In genomic region chr2:152764172-152765044, GRCm38 (mm10) we compare ENCODE assay signal across 8 mouse cellular contexts. TPM values are rescaled to one million over a fixed set of nuclear protein-coding genes. Genes with fewer than 3 reads are reported as not detected.
DNase-seq lines count a peak whose midpoint lies in the region; ATAC-seq and TF ChIP-seq lines count a peak whose summit lies in the region.

No protein-coding gene starts in this region.

- 0 out of 2 replicates have a peak, but pooled peaks have one; percentile 2 for TF ChIP-seq CTCF in stomach, postnatal 0 days (IDR thresholded peaks at IDR 0.05; ENCODE audit: low read depth)
- no peak for TF ChIP-seq CTCF in left cerebral cortex, adult 2 months (IDR thresholded peaks at IDR 0.05)

- H3K27ac ChIP-seq in heart, embryonic 14.5 days (replicated peaks in 1 of 2; ENCODE audit: control insufficient read depth in 1 of 2, insufficient read depth in 1 of 2, low read depth in 2 of 2, low read length in 2 of 2), result peak overlapping the region; percentile 36 to 46
- peak overlapping the region; percentile 81 for H3K27ac ChIP-seq in lung, embryonic 16.5 days (ENCODE audit: low read length)
- H3K27ac ChIP-seq in stomach, postnatal 0 days (replicated peaks), result no peak overlapping the region
- no peak overlapping the region for H3K27ac ChIP-seq in left cerebral cortex, adult 2 months

- H3K4me1 ChIP-seq in heart, embryonic 14.5 days (ENCODE audit: control insufficient read depth in 2 of 2, insufficient read depth in 2 of 2, low read length in 2 of 2), result peaks cover 19 to 26% of the 10 kb centered on the region in 2 experiments
- peaks cover 24% of the 10 kb centered on the region for H3K4me1 ChIP-seq in lung, embryonic 16.5 days (replicated peaks; ENCODE audit: control insufficient read depth, insufficient read depth, low read length)
- H3K4me1 ChIP-seq in stomach, postnatal 0 days (replicated peaks; ENCODE audit: control insufficient read depth, insufficient read depth), result no peaks in the 10 kb centered on the region

- ATAC-seq in heart, embryonic 14.5 days (ENCODE audit: insufficient number of reproducible peaks, insufficient read depth, low FRiP score, low read depth), result peak; percentile 27
- peak; percentile 44 for ATAC-seq in lung, embryonic 16.5 days (ENCODE audit: low read depth)
- ATAC-seq in stomach, postnatal 0 days (ENCODE audit: low FRiP score, low TSS enrichment), result peak; percentile 46; the same call in 1 of the 2 replicates

- intact Hi-C loops in left cerebral cortex, adult 2 months (cut with DNase I), result no loop called here

- no peaks in the 10 kb centered on the region for H3K9me3 ChIP-seq in heart, embryonic 14.5 days (ENCODE audit: control insufficient read depth, low read length)
- H3K9me3 ChIP-seq in lung, embryonic 16.5 days (ENCODE audit: control insufficient read depth, low read length), result no peaks in the 10 kb centered on the region
- no peaks in the 10 kb centered on the region for H3K9me3 ChIP-seq in stomach, postnatal 0 days (ENCODE audit: control insufficient read depth, low read length)

- H3K9ac ChIP-seq in heart, embryonic 14.5 days (ENCODE audit: low read length), result peak overlapping the region; percentile 16
- H3K9ac ChIP-seq in lung, embryonic 16.5 days (ENCODE audit: low read length), result peak overlapping the region; percentile 55
- no peak overlapping the region for H3K9ac ChIP-seq in stomach, postnatal 0 days (ENCODE audit: low read length)

- H3K4me3 ChIP-seq in heart, embryonic 14.5 days (ENCODE audit: control insufficient read depth in 1 of 2, insufficient read depth in 1 of 2, low read depth in 1 of 2, low read length in 2 of 2), result peak overlapping the region in 1 of 2 experiments; percentile 3; a peak in 2 of 4 replicates
- peak overlapping the region; percentile 14 for H3K4me3 ChIP-seq in lung, embryonic 16.5 days (ENCODE audit: low read length)
- H3K4me3 ChIP-seq in stomach, postnatal 0 days (ENCODE audit: low read depth, low read length), result no peak overlapping the region
- H3K4me3 ChIP-seq in left cerebral cortex, adult 2 months, result no peak overlapping the region

- peak overlapping the region; percentile 56 for H3K4me2 ChIP-seq in heart, embryonic 14.5 days (ENCODE audit: low read length)
- H3K4me2 ChIP-seq in lung, embryonic 16.5 days (ENCODE audit: low read depth, low read length), result peak overlapping the region; percentile 37
- peak overlapping the region; percentile 18 for H3K4me2 ChIP-seq in stomach, postnatal 0 days (replicated peaks; ENCODE audit: low read depth)

- peak; percentile 24 to 44 for DNase-seq in lung, adult 18-20 months
- DNase-seq in lung, postnatal 14 days, result no peak
- DNase-seq in stomach, postnatal 0 days (ENCODE audit: low spot score), result peak; percentile 45
- DNase-seq in adrenal gland, adult 2 months, result no peak
- DNase-seq in left cerebral cortex, adult 2 months (ENCODE audit: extremely low spot score in 1 of 2, low spot score in 2 of 2), result no peak
- no peak for DNase-seq in right cerebral cortex, postnatal 14 days

- no peaks in the 10 kb centered on the region for H3K27me3 ChIP-seq in heart, embryonic 14.5 days (ENCODE audit: control insufficient read depth, insufficient read depth, low read length)
- no peaks in the 10 kb centered on the region for H3K27me3 ChIP-seq in lung, embryonic 16.5 days (ENCODE audit: control insufficient read depth, insufficient read depth, low read depth, low read length)
- H3K27me3 ChIP-seq in stomach, postnatal 0 days (ENCODE audit: control insufficient read depth, insufficient read depth, low read length), result no peaks in the 10 kb centered on the region

- no peaks in the 10 kb centered on the region for H3K36me3 ChIP-seq in heart, embryonic 14.5 days (ENCODE audit: control insufficient read depth, insufficient read depth, low read length)
- H3K36me3 ChIP-seq in lung, embryonic 16.5 days (ENCODE audit: control insufficient read depth, insufficient read depth, low read length), result no peaks in the 10 kb centered on the region
- no peaks in the 10 kb centered on the region for H3K36me3 ChIP-seq in stomach, postnatal 0 days (ENCODE audit: control insufficient read depth, insufficient read depth, low read length)

- no peak for TF ChIP-seq EP300 in stomach, postnatal 0 days (optimal IDR thresholded peaks at IDR 0.05)

- WGBS in heart, embryonic 14.5 days, result 3% methylated on average over 14 of the region's 14 CpGs
- WGBS in lung, embryonic 16.5 days, result 9% methylated on average over 14 of the region's 14 CpGs
- 14% methylated on average over 14 of the region's 14 CpGs for WGBS in stomach, postnatal 0 days

RNA-seq across cellular contexts. Expression of gene Cox4i2, which starts 10.4 kb away (rescaled TPM):
- polyA plus RNA-seq in heart, embryonic 14.5 days (2014; fragmentation: Nextera tagmentation; extraction: Ambion mirVana), result 18.5 and 18.6 TPM in 2 replicates
- polyA plus RNA-seq in lung, embryonic 16.5 days (2015; fragmentation: Nextera tagmentation; extraction: Ambion mirVana), result 99.6 and 104 TPM in 2 replicates
- polyA plus RNA-seq in stomach, postnatal 0 days (2015; fragmentation: Nextera tagmentation; extraction: Ambion mirVana), result 9.8 and 10.6 TPM in 2 replicates
- 1 to 10 TPM; 1.4 to 3.4 TPM for total RNA-seq in adrenal gland, adult 2 months (2021)
- 3.9 and 4.4 TPM in 2 replicates for polyA plus RNA-seq in adrenal gland, adult 2 months (2012; rRNA removed)
- total RNA-seq in left cerebral cortex, adult 2 months (2021), result 1 to 10 TPM; 1.7 to 1.9 TPM

RNA-seq across cellular contexts. Expression of gene Id1, which starts 28.4 kb away (rescaled TPM):
- polyA plus RNA-seq in heart, embryonic 14.5 days (2014; fragmentation: Nextera tagmentation; extraction: Ambion mirVana), result 56.8 and 61.1 TPM in 2 replicates
- 186 and 189 TPM in 2 replicates for polyA plus RNA-seq in lung, embryonic 16.5 days (2015; fragmentation: Nextera tagmentation; extraction: Ambion mirVana)
- polyA plus RNA-seq in stomach, postnatal 0 days (2015; fragmentation: Nextera tagmentation; extraction: Ambion mirVana), result 191 and 228 TPM in 2 replicates
- 10 to 100 TPM; 41.5 to 67.3 TPM for total RNA-seq in adrenal gland, adult 2 months (2021)
- 186 and 275 TPM in 2 replicates for polyA plus RNA-seq in adrenal gland, adult 2 months (2012; rRNA removed)
- total RNA-seq in left cerebral cortex, adult 2 months (2021), result 10 to 100 TPM; 22.4 to 24.2 TPM

Comparison
In these comparisons a context has a peak if more than half of its experiments do, and no peak if none do; other contexts are left out.
1. DNase-seq: peak in lung, adult 18-20 months (2 of 2) and stomach, postnatal 0 days (single experiment); none in lung, postnatal 14 days (single experiment), adrenal gland, adult 2 months (single experiment), left cerebral cortex, adult 2 months (0 of 2) and right cerebral cortex, postnatal 14 days (single experiment).
2. H3K27ac ChIP-seq: peak in heart, embryonic 14.5 days (2 of 2) and lung, embryonic 16.5 days (single experiment); none in stomach, postnatal 0 days (single experiment) and left cerebral cortex, adult 2 months (single experiment).
3. Peak in every context shown above with its lines, with median percentiles within 50 percentile points of each other: ATAC-seq and H3K4me2 ChIP-seq.